Mouse (Mus musculus): ENCODE measurements around the gene Gm21972.

Gene Gm21972

DNA sequence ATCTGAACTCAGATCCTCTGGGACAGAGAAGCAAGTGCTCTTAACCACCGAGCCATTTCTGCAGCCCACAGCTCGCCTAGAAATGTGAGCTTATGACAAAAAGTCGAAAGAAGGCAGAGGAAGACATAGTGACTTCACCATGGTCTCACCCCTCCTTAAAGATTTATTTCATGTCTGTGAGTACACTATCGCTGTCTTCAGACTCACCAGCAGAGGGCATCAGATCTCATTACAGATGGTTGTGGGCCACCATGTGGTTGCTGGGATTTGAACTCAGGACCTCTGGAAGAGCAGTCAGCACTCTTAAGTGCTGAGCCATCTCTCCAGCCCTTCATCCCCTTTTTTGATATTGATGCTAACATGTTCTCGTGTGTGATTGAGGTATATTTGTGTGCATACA, 41.2 kb downstream of the Gm21972 start:
- DNase-seq: no peak

- no peak for DNase-seq
Measured at GRCm38 (mm10) chr1:86176066-86176465, 42.6 kb downstream of the Gm21972 start.

- peak; percentile 93 to 95 for DNase-seq
Measured at GRCm38 (mm10) chr1:86178462-86179253, 45.2 kb downstream of the Gm21972 start.

- DNase-seq: peak in 1 of 2 experiments; percentile 8
Measured at GRCm38 (mm10) chr1:86182004-86182709, 48.7 kb downstream of the Gm21972 start.

DNA sequence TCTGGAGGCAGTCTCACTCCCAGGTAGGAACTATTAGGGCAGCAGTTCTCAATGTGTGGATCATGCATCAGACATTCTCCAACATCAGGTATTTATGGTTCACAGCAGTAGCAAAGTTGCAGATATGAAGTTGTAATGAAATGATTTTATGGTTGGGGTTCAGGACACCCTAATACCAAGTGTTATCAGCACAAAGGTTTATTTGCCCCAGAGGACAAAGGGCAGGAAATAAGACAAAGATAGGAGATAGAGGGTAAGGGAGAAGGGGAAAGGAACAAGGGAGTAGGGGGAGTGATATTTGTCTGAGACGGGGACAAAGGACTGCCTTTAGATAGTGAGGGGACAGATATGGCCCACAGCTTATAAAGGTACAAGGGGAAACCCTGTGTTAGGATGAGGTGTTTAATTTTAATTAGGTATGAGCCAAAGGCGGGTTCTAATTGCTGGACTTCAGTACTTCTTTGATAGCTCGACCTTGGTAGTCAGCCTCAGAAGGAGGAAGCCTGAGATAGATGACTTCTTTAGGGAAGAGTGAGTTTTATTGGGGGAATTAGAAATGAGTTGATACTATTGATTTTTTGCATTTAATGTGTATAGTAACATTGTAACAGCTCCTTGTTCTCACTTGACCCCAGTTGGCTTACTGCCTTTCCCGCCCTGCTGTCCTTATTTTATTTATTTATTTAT, 50.3 kb downstream of the Gm21972 start:
- no peak for DNase-seq

GRCm38 (mm10) chr1:86186762-86187161, 53.3 kb downstream of the Gm21972 start:
- no peak for DNase-seq

- DNase-seq: no peak
Measured at GRCm38 (mm10) chr1:86187856-86188255, 54.4 kb downstream of the Gm21972 start.

DNA sequence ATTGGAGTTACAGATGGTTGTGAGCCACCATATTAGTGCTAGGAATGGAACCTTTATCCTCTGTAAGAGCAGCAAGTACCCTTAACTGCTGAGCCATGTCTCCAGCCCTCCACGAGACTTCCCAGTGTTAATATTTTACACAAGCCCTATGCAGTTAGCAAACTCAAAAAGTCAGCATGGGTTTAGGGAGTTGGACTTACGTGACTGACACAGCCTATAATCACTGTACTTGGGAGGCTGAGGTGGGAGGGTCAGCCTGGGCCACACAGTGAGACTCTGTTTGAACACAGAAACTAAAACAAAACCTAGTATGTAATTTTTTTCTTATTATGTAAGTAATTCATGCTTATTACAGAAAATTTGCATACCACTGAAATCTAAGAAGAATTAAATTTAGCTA, 54.8 kb downstream of the Gm21972 start:
- no peak for DNase-seq

- no peak for DNase-seq
Measured at GRCm38 (mm10) chr1:86189034-86189702, 55.7 kb downstream of the Gm21972 start.

GRCm38 (mm10) chr1:86190843-86191242, 57.4 kb downstream of the Gm21972 start:
- no peak for DNase-seq

- DNase-seq: no peak
Measured at GRCm38 (mm10) chr1:86194044-86194443, 60.6 kb downstream of the Gm21972 start.

GRCm38 (mm10) chr1:86198276-86198675, 64.8 kb downstream of the Gm21972 start:
- no peak for DNase-seq

DNA sequence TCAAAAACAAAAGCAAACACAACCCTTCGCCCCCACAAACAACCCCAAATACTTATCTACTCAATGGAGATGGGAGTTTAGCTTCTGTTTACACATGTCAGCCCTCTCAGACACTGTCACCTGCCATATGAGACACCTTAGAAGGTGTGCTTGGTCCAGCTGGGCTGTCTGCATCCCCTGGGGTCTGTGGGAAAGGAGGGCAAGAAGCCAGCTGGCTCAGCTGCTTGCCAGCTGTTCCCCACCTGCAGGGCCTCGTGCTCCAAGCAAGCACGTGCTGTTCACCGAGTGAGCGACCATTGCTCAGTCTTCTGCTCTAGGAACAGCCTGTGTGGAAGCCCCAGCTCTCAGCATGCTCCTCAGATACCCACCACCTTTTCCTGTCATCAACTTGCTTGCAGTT, 65.6 kb downstream of the Gm21972 start:
- no peak for DNase-seq

DNA sequence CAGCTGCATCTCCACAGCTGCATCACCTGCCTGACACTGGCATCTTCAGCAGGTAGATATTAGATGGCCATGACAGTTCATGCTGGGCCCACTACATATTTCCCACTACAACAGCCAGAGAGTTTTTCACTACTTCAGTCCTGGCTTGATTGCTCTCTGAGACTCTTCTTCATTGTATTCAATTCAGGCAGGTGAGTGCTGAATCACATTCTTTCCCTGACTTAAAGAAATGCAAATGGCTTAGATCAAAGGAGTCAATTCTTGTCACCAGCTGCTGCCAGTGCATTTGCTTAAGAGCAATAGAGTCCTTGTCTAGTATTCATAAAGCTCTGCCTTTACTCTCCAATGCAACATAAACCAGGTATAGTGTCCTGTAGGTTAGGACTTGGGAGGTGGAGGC, 67.9 kb downstream of the Gm21972 start:
- no peak for DNase-seq

GRCm38 (mm10) chr1:86202617-86203219, 69.3 kb downstream of the Gm21972 start:
- DNase-seq: no peak

GRCm38 (mm10) chr1:86210676-86211075, 77.2 kb downstream of the Gm21972 start:
- DNase-seq: no peak

DNA sequence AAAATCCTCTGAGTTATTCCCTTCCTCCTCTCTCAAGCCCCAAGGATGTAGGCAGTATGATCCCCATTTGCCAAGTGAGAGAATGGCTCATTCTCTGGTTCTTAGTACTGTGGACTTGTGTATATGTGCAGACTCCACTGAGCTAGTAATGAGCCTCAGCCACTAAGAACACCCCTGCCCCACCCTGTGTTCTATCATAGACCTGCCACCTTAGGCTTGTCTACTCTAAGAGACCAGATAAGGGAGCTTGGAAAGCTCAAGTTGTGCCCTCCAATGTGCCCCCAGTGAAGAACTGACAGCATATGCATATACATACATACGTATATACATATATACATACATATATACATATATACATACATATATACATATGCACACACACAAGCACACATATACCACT, 78.1 kb downstream of the Gm21972 start:
- no peak for DNase-seq
